19 mouse cellular contexts compared by ENCODE assay signal in genomic region chr16:30271223-30271761, GRCm38 (mm10). TPM values are rescaled to one million over a fixed set of nuclear protein-coding genes. Genes with fewer than 3 reads are reported as not detected.
DNase-seq lines count a peak whose midpoint lies in the region; ATAC-seq and TF ChIP-seq lines count a peak whose summit lies in the region.
"Had no signal": no experiment of that assay in that cellular context is flagged by ENCODE, and none has a peak within 500 bp of the region (broad histone marks: within the 10 kb centered on the region; RNA-seq: fewer than 3 reads in every experiment).

No protein-coding gene starts in this region.

- no peak for ATAC-seq in liver, postnatal 0 days
- ATAC-seq in intestine, embryonic 16.5 days, result no peak
- no peak; the same call in 1 of the 2 replicates for ATAC-seq in stomach, postnatal 0 days (ENCODE audit: low FRiP score, low TSS enrichment)
- ATAC-seq: inflammation-experienced regulatory T-cells, adult 6 months had no signal

- peak; percentile 38 for DNase-seq in embryo, embryonic 10.5 days (ENCODE audit: low spot score)
- DNase-seq in embryo, embryonic 9.5 days (ENCODE audit: extremely low spot score), result no peak
- no peak for DNase-seq in liver, postnatal 0 days
- no peak for DNase-seq in liver
- DNase-seq in stomach, postnatal 0 days (ENCODE audit: low spot score), result no peak
- DNase-seq in kidney, adult 2 months, result no peak
- no peak for DNase-seq in kidney, postnatal 14 days
- DNase-seq: cerebellum, adult 8-10 months; heart, adult 11 months; heart, postnatal 4 days; kidney, postnatal 25 days; layer of hippocampus, postnatal 36 days; spleen, adult 18-20 months had no signal

- 62% methylated on average over 8 of the region's 8 CpGs for WGBS in liver, postnatal 0 days (ENCODE audit: insufficient replicate concordance)
- 47% methylated on average over 8 of the region's 8 CpGs for WGBS in intestine, embryonic 16.5 days
- 43% methylated on average over 8 of the region's 8 CpGs for WGBS in stomach, postnatal 0 days
- 74% methylated on average over 8 of the region's 8 CpGs for WGBS in kidney, adult 2 months

- no peaks in the 10 kb centered on the region for H3K36me3 ChIP-seq in liver, postnatal 0 days (replicated peaks; ENCODE audit: insufficient read depth, low read length)
- no peaks in the 10 kb centered on the region for H3K36me3 ChIP-seq in intestine, embryonic 16.5 days (ENCODE audit: control insufficient read depth, insufficient read depth, low read length)
- no peaks in the 10 kb centered on the region for H3K36me3 ChIP-seq in stomach, postnatal 0 days (ENCODE audit: control insufficient read depth, insufficient read depth, low read length)
- no peaks in the 10 kb centered on the region for H3K36me3 ChIP-seq in kidney, adult 2 months (ENCODE audit: control insufficient read depth, insufficient read depth, low read length)
- H3K36me3 ChIP-seq: lung, embryonic 15.5 days had no signal

- no peak overlapping the region for H3K4me3 ChIP-seq in liver, postnatal 0 days (ENCODE audit: low read depth, low read length)
- H3K4me3 ChIP-seq in intestine, embryonic 16.5 days (ENCODE audit: low read length), result no peak overlapping the region
- no peak overlapping the region for H3K4me3 ChIP-seq in stomach, postnatal 0 days (ENCODE audit: low read depth, low read length)
- H3K4me3 ChIP-seq in kidney, adult 2 months (ENCODE audit: insufficient read depth, low read depth, low read length), result no peak overlapping the region
- H3K4me3 ChIP-seq: lung, embryonic 15.5 days had no signal

- TF ChIP-seq POLR2A in kidney, adult 2 months (IDR thresholded peaks at IDR 0.05; ENCODE audit: low read depth, low read length), result no peak

- no peaks in the 10 kb centered on the region for H3K9me3 ChIP-seq in liver, postnatal 0 days (ENCODE audit: low read length)
- H3K9me3 ChIP-seq in intestine, embryonic 16.5 days (ENCODE audit: control insufficient read depth, low read length), result no peaks in the 10 kb centered on the region
- H3K9me3 ChIP-seq in stomach, postnatal 0 days (ENCODE audit: control insufficient read depth, low read length), result no peaks in the 10 kb centered on the region
- H3K9me3 ChIP-seq: lung, embryonic 15.5 days had no signal

- no peak for TF ChIP-seq EP300 in liver, postnatal 0 days (IDR thresholded peaks at IDR 0.05; ENCODE audit: low read depth)
- TF ChIP-seq EP300 in stomach, postnatal 0 days (optimal IDR thresholded peaks at IDR 0.05), result no peak

- H3K27ac ChIP-seq in liver, postnatal 0 days (ENCODE audit: low read depth), result 0 out of 2 replicates have a peak overlapping the region, but pooled peaks have one; percentile 34
- 0 out of 2 replicates have a peak overlapping the region, but pooled peaks have one; percentile 6 for H3K27ac ChIP-seq in intestine, embryonic 16.5 days (ENCODE audit: low read length)
- H3K27ac ChIP-seq in stomach, postnatal 0 days (replicated peaks), result peak overlapping the region; percentile 63; the same call in 1 of the 2 replicates
- H3K27ac ChIP-seq in kidney, adult 2 months (ENCODE audit: insufficient read depth, low read depth, low read length), result no peak overlapping the region
- H3K27ac ChIP-seq: lung, embryonic 15.5 days had no signal

- no peak overlapping the region for H3K9ac ChIP-seq in liver, postnatal 0 days (replicated peaks)
- no peak overlapping the region for H3K9ac ChIP-seq in intestine, embryonic 16.5 days (ENCODE audit: low read depth, low read length)
- H3K9ac ChIP-seq in stomach, postnatal 0 days (ENCODE audit: low read length), result no peak overlapping the region
- H3K9ac ChIP-seq: lung, embryonic 15.5 days had no signal

- H3K4me1 ChIP-seq in liver, postnatal 0 days (ENCODE audit: insufficient read depth), result no peaks in the 10 kb centered on the region
- H3K4me1 ChIP-seq in intestine, embryonic 16.5 days (ENCODE audit: control insufficient read depth, insufficient read depth, low read length), result 0 out of 2 replicates have a peak, but pooled peaks cover 3% of the 10 kb centered on the region
- H3K4me1 ChIP-seq in stomach, postnatal 0 days (replicated peaks; ENCODE audit: control insufficient read depth, insufficient read depth), result no peaks in the 10 kb centered on the region
- H3K4me1 ChIP-seq in kidney, adult 2 months (ENCODE audit: control insufficient read depth, insufficient read depth, low read length), result no peaks in the 10 kb centered on the region

- H3K27me3 ChIP-seq in liver, postnatal 0 days (ENCODE audit: insufficient read depth, low read length), result no peaks in the 10 kb centered on the region
- H3K27me3 ChIP-seq in intestine, embryonic 16.5 days (replicated peaks; ENCODE audit: control insufficient read depth, insufficient read depth, low read length), result no peaks in the 10 kb centered on the region
- no peaks in the 10 kb centered on the region for H3K27me3 ChIP-seq in stomach, postnatal 0 days (ENCODE audit: control insufficient read depth, insufficient read depth, low read length)
- H3K27me3 ChIP-seq in kidney, adult 2 months (replicated peaks; ENCODE audit: control insufficient read depth, insufficient read depth, low read length), result no peaks in the 10 kb centered on the region
- H3K27me3 ChIP-seq: CH12.LX; lung, embryonic 15.5 days had no signal

- TF ChIP-seq CTCF in liver, postnatal 0 days (IDR thresholded peaks at IDR 0.05; ENCODE audit: low read depth), result no peak
- TF ChIP-seq CTCF in stomach, postnatal 0 days (IDR thresholded peaks at IDR 0.05; ENCODE audit: low read depth), result no peak
- TF ChIP-seq CTCF in kidney, adult 2 months (conservative IDR thresholded peaks at IDR 0.05; ENCODE audit: insufficient read depth, insufficient read length, low read depth, low read length), result no peak

- H3K4me2 ChIP-seq in liver, postnatal 0 days (ENCODE audit: low read depth, low read length), result no peak overlapping the region
- no peak overlapping the region for H3K4me2 ChIP-seq in intestine, embryonic 16.5 days (ENCODE audit: low read depth, low read length)
- H3K4me2 ChIP-seq in stomach, postnatal 0 days (replicated peaks; ENCODE audit: low read depth), result no peak overlapping the region
- H3K4me2 ChIP-seq: lung, embryonic 15.5 days had no signal

RNA-seq across cellular contexts. Expression of gene Cpn2, which starts 4.0 kb away (rescaled TPM):
- polyA plus RNA-seq in liver, postnatal 0 days (2015; fragmentation: Nextera tagmentation; extraction: Ambion mirVana), result 10.9 and 12.0 TPM in 2 replicates
- 0.24 and 0.28 TPM in 2 replicates for polyA plus RNA-seq in intestine, embryonic 16.5 days (2015; fragmentation: Nextera tagmentation; extraction: Ambion mirVana)
- 0.04 TPM in 1 of 2 replicates, not detected in the other for polyA plus RNA-seq in stomach, postnatal 0 days (2015; fragmentation: Nextera tagmentation; extraction: Ambion mirVana)
- 0.42 and 0.52 TPM in 2 replicates for polyA plus RNA-seq in kidney, adult 2 months (2012; rRNA removed)
- polyA plus RNA-seq: inflammation-experienced regulatory T-cells, adult 6 months; limb, embryonic 11.5 days; lung, embryonic 15.5 days; neural tube, embryonic 14.5 days had no signal

RNA-seq across cellular contexts. Expression of gene Lrrc15, which starts 11.8 kb away (rescaled TPM):
- polyA plus RNA-seq in liver, postnatal 0 days (2015; fragmentation: Nextera tagmentation; extraction: Ambion mirVana), result 0.11 TPM in 2 replicates
- 0.32 and 0.37 TPM in 2 replicates for polyA plus RNA-seq in intestine, embryonic 16.5 days (2015; fragmentation: Nextera tagmentation; extraction: Ambion mirVana)
- 0.76 and 0.87 TPM in 2 replicates for polyA plus RNA-seq in stomach, postnatal 0 days (2015; fragmentation: Nextera tagmentation; extraction: Ambion mirVana)
- 0.01 TPM in 1 of 2 replicates, not detected in the other for polyA plus RNA-seq in kidney, adult 2 months (2012; rRNA removed)

RNA-seq across cellular contexts. Expression of gene Gp5, which starts 39.3 kb away (rescaled TPM):
- polyA plus RNA-seq in liver, postnatal 0 days (2015; fragmentation: Nextera tagmentation; extraction: Ambion mirVana), result 17.5 and 17.7 TPM in 2 replicates
- polyA plus RNA-seq in intestine, embryonic 16.5 days (2015; fragmentation: Nextera tagmentation; extraction: Ambion mirVana), result 0.42 and 0.43 TPM in 2 replicates
- polyA plus RNA-seq in stomach, postnatal 0 days (2015; fragmentation: Nextera tagmentation; extraction: Ambion mirVana), result 0.11 and 0.39 TPM in 2 replicates
- 0.04 and 0.14 TPM in 2 replicates for polyA plus RNA-seq in kidney, adult 2 months (2012; rRNA removed)
- polyA plus RNA-seq: inflammation-experienced regulatory T-cells, adult 6 months had no signal

Comparison
In these comparisons a context has a peak if more than half of its experiments do, and no peak if none do; other contexts are left out.
1. RNA of gene Gp5, which starts 39.3 kb away (polyA plus RNA-seq): 17.5 to 17.7 TPM in liver, postnatal 0 days; 0.42 to 0.43 TPM in intestine, embryonic 16.5 days, 0.04 to 0.14 TPM in kidney, adult 2 months and 0.11 to 0.39 TPM in stomach, postnatal 0 days; every median in the first group is over 10 times any median in the second.